Mouse (Mus musculus) hematopoietic stem cell, adult 5-6 weeks (primary cell): ENCODE measurements around the gene Chrne. TPM values are rescaled to one million over a fixed set of nuclear protein-coding genes. Genes with fewer than 3 reads are reported as not detected.
A peak's percentile ranks its signal among the peaks of the same experiment; 100 is the strongest.

Experiments used
- ATAC-seq, 2 experiments: fragments of 125-278 bp in 1 of 2; replicated peaks in 1 of 2; 2 replicates each; pipeline ENCODE4 v1.8.0; 2016 to 2017; ENCODE audit warnings: inconsistent platforms in 2 of 2, mild to moderate bottlenecking in 2 of 2, moderate number of reproducible peaks in 2 of 2, low read depth in 1 of 2, moderate TSS enrichment in 1 of 2; ENCODE audit not compliant: low FRiP score in 2 of 2, poor library complexity in 2 of 2, severe bottlenecking in 2 of 2, insufficient read depth in 1 of 2, low TSS enrichment in 1 of 2
- total RNA-seq: library from RNA; stranded (forward); fragments of 172-1452, 232-1000 nt; gene quantifications from 2 replicates; pipeline ENCODE4 v1.2.3, GENCODE M21; 2017

The Chrne gene
- total RNA-seq, 1 experiment from 2014 or later: not detected

GRCm38 (mm10) chr11:70606717-70607116, 12.3 kb downstream of the Chrne start:
- ATAC-seq: no peak

DNA sequence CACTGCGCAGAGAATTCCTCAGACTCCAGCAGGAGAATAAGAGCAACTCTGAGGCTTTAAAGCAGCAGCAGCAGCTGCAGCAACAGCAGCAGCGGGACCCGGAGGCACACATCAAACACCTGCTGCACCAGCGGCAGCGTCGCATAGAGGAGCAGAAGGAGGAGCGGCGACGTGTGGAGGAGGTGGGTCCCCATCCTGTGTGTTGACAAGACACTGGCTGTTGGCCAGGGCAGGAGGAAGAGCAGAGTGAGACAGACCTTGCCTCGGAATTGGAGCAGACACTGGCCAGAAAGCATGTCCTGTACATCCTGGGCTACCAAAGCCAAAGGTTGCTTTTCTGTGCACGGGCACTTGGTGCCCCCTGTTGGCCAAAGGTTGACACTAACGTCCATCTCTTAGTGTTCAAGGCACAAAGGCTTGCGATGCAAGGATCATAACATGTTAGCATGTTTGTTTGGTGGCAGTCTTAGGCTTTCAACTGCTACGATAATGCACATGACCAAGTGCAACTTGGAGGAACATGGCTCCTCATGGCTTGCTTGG, 13.9 kb downstream of the Chrne start:
- ATAC-seq: peak; percentile 64 to 76

- no peak for ATAC-seq
Measured at GRCm38 (mm10) chr11:70598451-70598953, 20.5 kb downstream of the Chrne start.

DNA sequence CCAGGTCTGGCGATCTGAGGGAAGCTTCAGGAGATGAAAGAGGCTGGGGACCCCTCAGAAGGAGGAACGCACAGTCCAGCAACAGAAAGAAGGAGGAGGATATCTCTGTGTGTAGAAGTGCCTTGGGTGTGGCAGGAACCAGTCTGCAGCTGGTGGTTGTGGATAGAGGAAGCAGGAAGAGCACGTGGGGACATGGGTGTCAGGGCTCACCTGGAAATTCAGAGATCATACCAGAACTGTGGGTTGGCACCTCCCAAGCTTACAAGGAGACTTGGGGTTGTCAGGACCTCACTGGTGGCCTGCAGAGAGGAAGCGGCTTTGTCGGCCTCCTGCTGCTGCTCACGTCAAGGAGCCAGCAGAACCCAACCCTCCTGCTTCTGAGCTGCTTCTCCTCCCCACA, 21.7 kb downstream of the Chrne start:
- peak in 1 of 2 experiments; percentile 39; a peak in 2 of 4 replicates for ATAC-seq

- ATAC-seq: no peak
Measured at GRCm38 (mm10) chr11:70596094-70596493, 22.9 kb downstream of the Chrne start.

- peak; percentile 50 to 51; a peak in 3 of 4 replicates for ATAC-seq
Measured at GRCm38 (mm10) chr11:70595638-70596037, 23.4 kb downstream of the Chrne start.

- ATAC-seq: no peak
Measured at GRCm38 (mm10) chr11:70594253-70594989, 24.6 kb downstream of the Chrne start.

GRCm38 (mm10) chr11:70591733-70592132, 27.3 kb downstream of the Chrne start:
- no peak for ATAC-seq

- 0 out of 4 replicates have a peak, but pooled peaks of 1 of the 2 experiments have one; percentile 15 for ATAC-seq
Measured at GRCm38 (mm10) chr11:70586954-70587353, 32.1 kb downstream of the Chrne start.

- ATAC-seq: no peak
Measured at GRCm38 (mm10) chr11:70586261-70586660, 32.8 kb downstream of the Chrne start.

- ATAC-seq: no peak
Measured at GRCm38 (mm10) chr11:70585457-70585856, 33.6 kb downstream of the Chrne start.

- no peak for ATAC-seq
Measured at GRCm38 (mm10) chr11:70583775-70584174, 35.2 kb downstream of the Chrne start.

DNA sequence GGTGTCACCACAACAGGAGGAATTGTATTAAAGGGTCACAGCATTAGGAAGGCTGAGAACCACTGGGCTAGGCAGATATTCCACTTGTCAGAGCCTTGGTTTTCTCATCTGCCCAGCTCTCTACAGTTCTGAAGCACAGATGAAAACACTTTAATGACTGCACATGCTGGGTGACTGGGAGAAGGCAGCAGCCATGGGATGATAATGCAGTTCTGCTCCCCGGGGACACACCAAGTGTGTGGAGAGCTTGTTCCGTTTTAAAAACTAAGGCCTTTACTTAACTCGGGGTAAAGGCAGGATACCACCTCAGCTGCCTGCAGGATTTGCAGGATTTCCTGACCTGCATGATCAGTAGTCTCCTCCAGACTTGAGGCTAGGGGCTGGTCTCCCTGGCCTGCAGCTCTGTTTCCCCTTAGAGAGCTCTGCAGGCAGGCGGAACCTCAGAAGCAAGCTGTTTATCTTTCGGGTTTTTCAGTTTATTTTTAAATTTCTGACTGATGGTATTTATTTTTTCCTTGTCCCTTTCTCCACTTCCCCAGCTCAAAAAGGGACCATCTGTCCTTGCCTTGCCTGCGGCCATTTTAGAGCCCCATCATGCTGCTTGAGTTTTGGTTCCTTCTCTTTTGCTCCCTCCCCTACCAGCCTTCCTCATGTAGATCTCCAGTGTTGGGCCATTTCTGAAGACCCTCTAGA, 35.8 kb downstream of the Chrne start:
- ATAC-seq: peak; percentile 42 to 54

- no peak for ATAC-seq
Measured at GRCm38 (mm10) chr11:70582196-70582595, 36.8 kb downstream of the Chrne start.

GRCm38 (mm10) chr11:70580921-70581320, 38.1 kb downstream of the Chrne start:
- ATAC-seq: no peak

DNA sequence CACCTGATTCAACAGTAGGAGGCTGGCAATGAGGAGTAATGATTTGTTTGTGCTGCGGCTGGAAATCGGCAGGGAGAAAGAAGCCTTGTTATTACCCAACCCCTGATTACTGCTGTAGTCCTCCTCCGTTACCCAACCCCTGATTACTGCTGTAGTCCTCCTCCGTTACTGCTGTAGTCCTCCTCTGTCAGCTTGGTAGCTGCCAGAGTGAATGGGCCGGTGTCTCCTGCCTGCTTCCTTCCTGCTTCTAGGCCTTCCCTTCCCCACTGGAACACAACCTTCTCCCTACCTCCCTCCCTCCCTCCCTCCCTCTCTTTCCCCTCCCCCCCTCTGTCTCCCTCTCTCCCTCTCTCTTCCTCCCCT, 38.7 kb downstream of the Chrne start:
- no peak for ATAC-seq

DNA sequence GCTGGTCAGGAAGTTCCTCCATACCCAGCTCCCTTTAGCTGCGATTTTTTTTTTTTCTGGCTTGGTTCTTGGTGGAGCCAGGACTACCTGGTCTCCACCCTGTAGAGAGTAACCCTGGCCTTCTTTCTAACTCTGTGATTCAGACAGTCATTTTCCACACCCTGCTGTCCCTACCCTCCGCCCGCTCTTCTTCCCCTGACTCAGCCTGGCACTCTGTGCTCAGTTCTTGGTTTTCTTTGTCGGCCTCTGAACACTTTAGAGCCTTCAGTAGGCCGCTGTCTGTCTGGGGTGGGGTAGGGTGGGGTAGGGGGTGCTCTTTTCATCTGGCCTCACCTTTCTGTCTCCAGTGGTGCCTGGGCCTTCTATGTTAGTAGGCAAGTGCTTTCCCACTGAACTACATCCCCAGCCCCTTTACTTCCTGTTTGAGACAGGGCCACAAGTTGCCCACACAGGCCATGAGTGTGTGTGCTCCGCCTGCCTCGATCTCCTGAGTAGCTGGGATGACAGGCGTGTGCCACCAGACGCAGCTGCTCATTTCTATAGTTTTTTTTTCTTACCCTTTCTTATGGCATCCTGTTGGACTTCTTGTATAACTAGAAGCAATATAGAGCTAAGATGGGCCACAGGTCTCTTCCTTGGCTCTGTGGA, 39.2 kb downstream of the Chrne start:
- ATAC-seq: peak; percentile 43 to 44; a peak in 2 of 4 replicates

DNA sequence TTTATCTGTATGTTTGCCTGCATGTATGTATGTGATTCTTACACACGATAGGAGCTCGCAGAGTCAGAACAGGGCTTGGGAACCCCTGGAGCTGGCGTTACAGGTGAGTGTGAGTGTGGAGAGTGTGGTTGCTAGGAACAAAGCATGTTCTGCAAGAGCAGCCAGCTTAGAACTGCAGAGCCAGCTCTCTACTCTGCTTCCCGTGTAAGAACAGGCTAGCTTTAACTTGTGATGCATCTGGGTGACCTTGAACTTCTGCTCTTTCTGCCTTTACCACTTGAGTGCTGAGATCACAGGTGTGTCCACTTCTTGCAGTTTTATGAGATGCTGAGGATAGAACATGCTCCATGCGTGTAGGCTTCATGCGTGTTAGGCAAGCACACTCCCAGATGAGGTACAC, 40.1 kb downstream of the Chrne start:
- ATAC-seq: no peak
